Mouse (Mus musculus) retina, postnatal 7 days (tissue): ENCODE measurements around the gene Plekhf1.

ENCODE experiments used
- DNase-seq: peaks from one replicate; pipeline ENCODE4 v3.0.0-alpha.2; 2012; ENCODE audit warnings: low read depth, low spot score

The Plekhf1 gene

DNA sequence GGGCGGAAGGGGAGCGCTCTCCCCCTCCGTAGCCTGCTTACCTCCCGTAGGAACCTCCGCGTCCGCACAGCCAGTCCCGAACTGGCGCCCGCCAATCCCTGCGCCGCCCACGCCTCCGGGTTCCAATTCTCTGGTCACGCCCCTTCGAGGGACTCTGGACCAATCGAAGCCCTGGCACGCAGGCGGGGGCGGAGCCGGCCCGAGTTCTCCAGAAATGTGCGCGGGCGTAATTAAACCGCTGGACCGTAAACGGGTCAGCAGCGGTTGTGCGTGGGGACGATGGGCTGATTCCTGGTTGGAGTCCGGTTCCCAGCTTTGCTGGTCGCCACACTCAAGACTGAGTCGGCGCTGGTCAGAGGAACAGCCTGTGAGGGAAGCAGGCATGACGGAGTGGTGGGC is at the start of gene Plekhf1:
Gene Plekhf1, minus strand, starts transcription at position 117 of the 399 bp plus-strand sequence.
- DNase-seq, result peak; percentile 64

- DNase-seq, result no peak
Observed at GRCm38 (mm10) chr7:38272551-38272950, 44.7 kb upstream of the Plekhf1 start.

GRCm38 (mm10) chr7:38271859-38272258 is 44.0 kb upstream of the Plekhf1 start:
- no peak for DNase-seq

GRCm38 (mm10) chr7:38271511-38271811 is 43.6 kb upstream of the Plekhf1 start:
- DNase-seq, result no peak

GRCm38 (mm10) chr7:38270703-38271510 is 43.1 kb upstream of the Plekhf1 start, which contains the start of gene Pop4:
Gene Pop4 (minus strand): TSS chr7:38271423.
- peak; percentile 82 for DNase-seq

DNA sequence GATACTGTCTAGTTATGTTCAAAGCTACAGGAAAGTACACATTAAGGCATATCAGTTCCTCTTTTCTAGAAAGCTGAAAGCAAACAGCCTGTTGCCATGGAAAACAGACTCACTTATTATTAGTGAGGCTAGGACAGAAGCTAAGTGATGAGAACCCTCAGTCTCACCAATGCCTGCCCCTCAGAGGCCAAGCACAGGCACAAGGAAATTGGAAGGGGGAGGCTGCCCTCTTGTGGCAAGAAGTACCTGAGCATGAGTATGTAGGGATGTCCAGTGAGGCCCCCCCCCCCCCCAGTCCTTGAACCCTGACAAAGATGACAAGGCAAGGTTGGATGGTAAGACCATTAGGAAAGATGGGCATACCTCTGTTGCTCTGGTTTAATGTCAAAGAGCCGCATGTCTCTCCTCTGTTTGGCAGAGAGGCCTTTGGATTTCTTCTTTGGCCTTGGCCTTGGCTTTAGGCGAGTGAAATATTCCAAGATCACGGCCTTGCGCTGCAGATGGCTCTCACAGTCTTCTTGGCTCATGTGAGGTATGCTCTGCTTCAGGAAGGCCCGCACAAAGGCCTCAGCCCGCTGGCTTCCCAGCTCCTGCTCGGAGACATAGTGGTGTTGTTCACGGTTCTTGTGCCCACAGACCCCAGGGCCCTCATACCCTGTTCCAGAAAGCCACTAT is 39.3 kb upstream of the Plekhf1 start:
- DNase-seq, result peak; percentile 32

DNA sequence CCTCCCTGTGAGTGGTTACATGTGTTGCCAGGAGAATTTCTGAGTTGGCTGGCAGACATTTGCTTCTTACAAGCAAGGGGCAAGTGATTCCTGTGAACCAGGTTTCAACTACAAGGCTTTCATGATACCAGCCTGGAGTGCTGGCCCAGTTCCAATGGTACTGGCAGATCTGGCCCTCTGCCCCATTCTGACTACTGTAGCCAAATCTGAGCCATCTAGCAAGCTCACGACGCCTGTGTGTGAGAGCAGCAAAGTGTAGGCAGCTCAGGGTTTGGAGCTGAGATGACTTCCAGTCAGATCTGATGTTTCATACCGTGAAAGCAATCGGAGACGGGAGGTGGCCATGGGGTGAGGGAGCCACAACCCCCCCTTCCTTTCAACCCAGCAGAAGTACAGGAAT is 34.6 kb upstream of the Plekhf1 start:
- DNase-seq, result no peak

GRCm38 (mm10) chr7:38259631-38260030 is 31.8 kb upstream of the Plekhf1 start:
- DNase-seq, result no peak

DNA sequence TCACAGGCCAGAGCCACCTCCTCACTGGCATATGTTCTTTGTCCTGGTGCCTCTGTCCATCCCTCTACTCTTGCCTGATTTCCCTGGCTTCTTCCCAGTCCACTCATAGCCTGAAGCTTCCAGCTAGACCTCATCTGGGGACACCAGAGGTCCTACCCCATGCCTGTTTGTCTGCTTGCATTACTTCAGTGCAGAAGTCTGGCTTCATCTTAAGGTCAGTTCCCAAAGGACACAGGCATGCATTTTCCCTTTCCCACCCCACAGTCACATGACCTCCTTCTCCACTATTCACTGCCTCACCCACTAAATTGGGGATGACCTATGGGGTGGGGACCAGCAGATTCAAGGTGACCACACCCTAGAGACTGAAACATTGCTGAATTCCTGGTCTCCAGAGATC is 25.6 kb upstream of the Plekhf1 start:
- DNase-seq, result no peak

GRCm38 (mm10) chr7:38251494-38252216 is 23.8 kb upstream of the Plekhf1 start:
- no peak for DNase-seq

- DNase-seq, result no peak
Observed at GRCm38 (mm10) chr7:38242417-38242816, 14.6 kb upstream of the Plekhf1 start.

DNA sequence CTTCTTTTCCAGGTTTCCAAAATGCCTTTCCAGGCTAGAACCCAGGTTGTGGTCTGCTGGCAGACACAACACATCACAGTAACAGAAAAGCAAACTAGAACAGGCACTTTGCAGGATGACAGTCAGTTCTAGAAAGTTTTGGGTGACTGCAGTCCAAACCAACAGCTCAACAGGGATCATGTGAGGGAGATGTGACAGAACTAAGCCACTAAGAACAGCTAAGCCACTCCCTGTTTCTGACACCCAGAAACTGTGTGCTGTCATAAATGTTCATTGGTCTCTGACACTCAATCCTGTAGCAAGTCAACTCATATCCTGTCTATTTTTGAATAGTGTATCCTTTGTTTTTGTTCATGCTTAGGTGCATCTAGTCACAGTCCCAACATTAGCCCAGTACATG is 9.3 kb upstream of the Plekhf1 start:
- DNase-seq, result no peak

DNA sequence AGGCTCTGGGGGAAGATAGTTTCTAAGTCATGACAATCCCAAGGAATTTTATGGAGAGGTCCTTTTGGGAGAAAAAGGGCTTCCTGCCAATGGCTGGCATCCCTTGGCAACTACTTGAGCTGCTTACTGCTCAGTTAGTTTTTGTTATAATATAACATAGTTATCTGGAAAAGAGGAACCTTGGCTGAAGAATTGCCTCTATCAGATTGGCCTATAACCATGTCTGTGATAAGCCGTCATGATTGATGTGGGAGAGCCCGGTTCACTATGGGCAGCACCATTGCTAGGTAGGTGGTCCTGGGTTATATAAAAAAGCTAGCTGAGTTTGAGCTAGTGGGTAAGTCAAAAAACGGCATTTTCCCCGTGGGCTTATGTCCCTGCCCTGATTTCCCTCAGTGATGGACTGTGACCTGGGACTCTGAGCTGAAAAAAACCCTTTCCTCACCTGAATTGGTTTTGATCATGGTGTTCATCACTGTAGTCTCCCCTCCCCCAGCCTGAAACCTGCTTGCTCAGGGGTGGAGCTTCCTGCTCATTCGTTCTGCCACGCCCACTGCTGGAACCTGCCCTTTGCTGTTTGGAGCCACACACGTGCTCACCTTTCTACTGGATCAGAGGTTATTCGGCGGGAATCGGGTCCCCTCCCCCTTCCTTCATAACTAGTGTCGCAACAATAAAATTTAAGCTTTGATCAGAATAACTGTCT is 8.7 kb upstream of the Plekhf1 start:
- no peak for DNase-seq

DNA sequence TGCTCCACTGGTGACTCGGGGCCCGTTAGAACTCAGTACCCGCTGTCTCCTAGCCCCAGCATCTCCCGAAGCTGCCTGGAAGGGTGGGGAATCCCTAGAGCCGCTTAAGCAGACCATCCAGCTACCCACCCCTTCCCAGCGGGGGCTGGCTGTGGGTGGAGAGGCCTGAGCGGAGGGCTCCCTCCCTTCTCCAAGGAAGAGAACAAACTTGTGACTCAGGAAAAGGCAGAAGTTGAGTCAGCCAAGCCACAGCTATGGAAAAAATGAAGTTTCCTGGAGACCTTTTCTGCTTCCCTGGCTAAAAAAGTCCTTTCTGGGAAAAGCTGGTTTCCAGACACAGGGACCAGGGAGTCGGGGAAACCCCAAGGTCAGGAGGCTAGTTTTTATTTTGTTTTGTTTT is 2.5 kb upstream of the Plekhf1 start:
- DNase-seq, result no peak

DNA sequence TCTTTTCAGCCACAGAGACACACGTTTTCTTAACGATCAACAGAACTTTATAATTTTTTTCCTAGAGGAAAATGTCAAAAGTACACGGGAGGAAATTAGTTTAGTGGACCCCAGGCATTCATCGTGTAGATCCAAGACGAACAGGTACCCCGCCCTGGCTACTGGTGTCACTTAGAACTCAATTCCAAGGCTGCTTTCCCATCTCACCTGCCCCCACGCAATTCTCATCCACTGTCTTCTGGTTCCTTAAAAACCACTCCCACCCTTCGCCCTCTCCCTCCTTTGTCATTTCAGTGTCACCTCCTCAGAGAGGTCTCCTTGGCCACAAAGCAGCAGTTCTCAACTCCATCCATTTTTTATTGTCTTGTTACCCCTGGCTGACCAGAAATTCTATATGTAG is 513 bp upstream of the Plekhf1 start:
- DNase-seq, result no peak

- DNase-seq, result no peak
Observed at GRCm38 (mm10) chr7:38227181-38227899, 476 bp downstream of the Plekhf1 start.

DNA sequence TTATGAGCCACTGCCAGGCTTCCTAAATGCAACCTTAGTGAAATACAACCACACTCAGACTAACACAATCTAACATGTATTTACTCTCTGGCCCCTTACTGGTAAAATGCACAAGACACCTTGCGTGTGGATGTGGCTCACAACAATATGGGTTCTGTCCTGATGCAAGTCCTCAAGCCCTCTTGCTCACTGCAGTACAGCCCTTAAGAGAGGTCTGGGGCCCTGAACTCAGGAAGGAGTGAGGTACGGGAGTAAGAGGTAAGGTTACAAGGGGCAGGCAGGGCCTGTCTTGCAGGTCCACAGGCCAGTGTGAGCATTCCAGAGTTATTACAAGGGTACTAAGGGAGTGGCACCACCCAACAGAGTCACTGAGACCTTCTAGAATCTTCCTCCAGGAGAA is 1.6 kb downstream of the Plekhf1 start:
- DNase-seq, result no peak

DNA sequence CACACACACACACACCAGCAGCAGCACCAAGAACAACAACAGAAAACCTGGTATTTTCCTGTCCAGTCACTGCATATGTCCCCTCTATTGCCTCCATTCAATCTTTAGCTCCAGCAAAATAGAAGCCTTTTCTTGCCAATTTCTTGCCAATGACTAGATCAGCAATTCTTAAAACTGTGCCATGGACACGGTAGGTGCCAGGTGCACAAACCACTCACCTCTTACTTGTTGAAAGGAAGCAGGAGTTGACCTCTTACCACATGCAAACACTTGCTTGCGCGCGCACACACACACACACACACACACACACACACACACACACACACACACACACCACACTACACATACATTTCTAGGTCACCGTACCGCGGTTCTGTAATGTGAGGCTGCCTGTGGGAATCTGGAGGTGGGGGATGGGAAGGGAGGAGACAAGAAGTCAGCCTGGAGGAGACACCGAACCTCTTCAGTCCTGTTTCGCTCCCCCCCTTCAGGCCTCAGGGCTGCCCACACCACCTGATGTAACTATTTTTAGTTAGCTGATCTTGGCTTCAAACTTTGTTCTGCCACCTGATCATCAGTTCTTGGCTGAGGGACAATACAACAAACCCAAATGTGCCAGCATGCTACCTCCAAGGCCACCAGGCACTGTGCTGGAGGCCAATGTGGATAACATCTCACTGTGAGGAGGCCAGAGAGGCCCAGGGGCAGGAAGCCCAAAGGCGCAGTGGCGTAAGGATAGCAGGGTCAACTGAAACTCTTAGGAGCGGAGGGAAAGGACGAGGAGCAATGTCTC is 3.0 kb downstream of the Plekhf1 start:
- DNase-seq, result no peak

DNA sequence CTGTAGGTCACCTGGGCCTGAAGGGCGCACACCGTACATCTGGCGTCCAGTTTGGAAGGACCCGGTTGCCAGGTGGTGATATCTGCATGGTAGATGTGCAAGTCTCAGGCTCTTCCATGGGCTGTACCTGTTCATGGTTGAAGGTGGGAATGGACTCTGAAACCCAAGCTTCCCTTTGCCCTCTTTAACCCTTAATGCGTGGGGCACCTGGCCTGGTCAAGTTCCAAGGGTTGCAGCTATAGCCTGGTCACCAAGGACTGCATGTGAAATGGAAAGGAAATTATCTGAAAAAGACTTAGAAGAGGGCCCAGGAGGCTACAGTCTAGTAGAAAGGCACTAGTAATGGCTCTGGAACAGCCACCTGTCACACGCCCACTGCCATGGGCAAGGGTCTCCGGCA is 7.0 kb downstream of the Plekhf1 start:
- no peak for DNase-seq

DNA sequence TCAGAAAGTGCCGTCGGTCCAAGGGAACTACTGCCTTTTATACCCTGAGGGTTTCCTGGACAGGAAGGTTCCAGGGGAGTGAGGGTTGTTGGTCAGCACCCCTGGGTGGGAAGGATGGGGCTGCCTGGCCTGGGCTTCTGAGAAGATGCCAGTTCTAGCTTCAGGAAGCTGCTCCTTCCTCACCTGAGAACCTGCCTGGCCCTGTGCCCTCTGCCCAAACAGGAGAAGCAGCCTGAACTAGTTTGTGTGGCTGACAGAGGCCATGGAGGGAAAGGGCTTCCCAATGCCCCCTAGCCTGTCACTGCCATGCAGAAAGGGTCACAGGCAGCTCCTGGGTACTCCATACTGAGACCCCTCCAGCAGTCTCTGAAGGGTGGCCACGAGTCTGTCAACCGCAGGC is 8.3 kb downstream of the Plekhf1 start:
- DNase-seq, result no peak
